Mouse (Mus musculus) stomach, postnatal 0 days (tissue): Measurements from ENCODE around the gene Srrm3.

Experiments
- CTCF ChIP-seq: IDR thresholded peaks from 2 replicates; pipeline ENCODE4 v1.5.1; 2016; ENCODE audit warnings: antibody characterized with exemption, low read depth, mild to moderate bottlenecking, moderate library complexity
- EP300 ChIP-seq: optimal IDR thresholded peaks from 2 replicates; pipeline ENCODE3; 2016; ENCODE audit warnings: antibody characterized with exemption

GRCm38 (mm10) chr5:135866662-135867061 is 60.0 kb downstream of the Srrm3 start:
- no peak for TF ChIP-seq EP300
- TF ChIP-seq CTCF = no peak
